Mouse (Mus musculus): ENCODE measurements around the gene Tpr. TPM values are rescaled to one million over a fixed set of nuclear protein-coding genes. Genes with fewer than 3 reads are reported as not detected.

The Tpr gene
- polyA plus RNA-seq, 1 experiment from 2014 or later, result 200 TPM

- Histone ChIP-seq H3K9ac (ENCODE audit: low read length) (no peak within 1 kb of the TSS), H3K36me3 (ENCODE audit: control insufficient read depth, insufficient read depth, low read length) (no peaks in the 10 kb centered on the region), H3K4me2 (ENCODE audit: low read depth, severe bottlenecking) (no peak within 1 kb of the TSS), H3K4me3 (ENCODE audit: low read depth, low read length) (no peak within 1 kb of the TSS), H3K27me3 (ENCODE audit: control insufficient read depth, insufficient read depth, low read length) (no peaks in the 10 kb centered on the region), H3K27ac (replicated peaks; ENCODE audit: low read depth, low read length) (no peak within 1 kb of the TSS), H3K9me3 (ENCODE audit: control insufficient read depth, low read length) (no peaks in the 10 kb centered on the region), H3K4me1 (ENCODE audit: control insufficient read depth, insufficient read depth, low read length) (no peaks in the 10 kb centered on the region)
- no peak for DNase-seq (ENCODE audit: low spot score)
- ATAC-seq (ENCODE audit: insufficient number of reproducible peaks, low FRiP score, low TSS enrichment, low read depth), result no peak
- 75% methylated on average over 3 of the region's 3 CpGs for WGBS
Observed at GRCm38 (mm10) chr1:150466132-150466531, 73.5 kb downstream of the Tpr start, which contains the start of gene Prg4. Gene Prg4, minus strand, starts transcription at chr1:150466165.

GRCm38 (mm10) chr1:150469992-150470391, 77.4 kb downstream of the Tpr start:
- no peak overlapping the region for H3K27ac ChIP-seq (replicated peaks; ENCODE audit: low read depth, low read length)
- ATAC-seq (ENCODE audit: insufficient number of reproducible peaks, low FRiP score, low TSS enrichment, low read depth) (no peak), DNase-seq (ENCODE audit: low spot score) (no peak)
- H3K27me3 ChIP-seq (ENCODE audit: control insufficient read depth, insufficient read depth, low read length), result no peaks in the 10 kb centered on the region
- WGBS, result 86% methylated on average over 3 of the region's 3 CpGs
- H3K4me1 ChIP-seq (ENCODE audit: control insufficient read depth, insufficient read depth, low read length), result no peaks in the 10 kb centered on the region
- H3K4me2 ChIP-seq (ENCODE audit: low read depth, severe bottlenecking), result no peak overlapping the region
- H3K9me3 ChIP-seq (ENCODE audit: control insufficient read depth, low read length), result no peaks in the 10 kb centered on the region
- no peak overlapping the region for H3K9ac ChIP-seq (ENCODE audit: low read length)
- H3K36me3 ChIP-seq (ENCODE audit: control insufficient read depth, insufficient read depth, low read length), result no peaks in the 10 kb centered on the region
- H3K4me3 ChIP-seq (ENCODE audit: low read depth, low read length), result no peak overlapping the region

GRCm38 (mm10) chr1:150472525-150472924, 79.9 kb downstream of the Tpr start:
- H3K36me3 ChIP-seq (ENCODE audit: control insufficient read depth, insufficient read depth, low read length), result no peaks in the 10 kb centered on the region
- ATAC-seq (ENCODE audit: insufficient number of reproducible peaks, low FRiP score, low TSS enrichment, low read depth), result no peak

GRCm38 (mm10) chr1:150480674-150481073, 88.0 kb downstream of the Tpr start:
- no peak overlapping the region for H3K4me2 ChIP-seq (ENCODE audit: low read depth, severe bottlenecking)
- H3K36me3 ChIP-seq (ENCODE audit: control insufficient read depth, insufficient read depth, low read length), result no peaks in the 10 kb centered on the region
- peaks cover 4% of the 10 kb centered on the region; the same call in 1 of the 2 replicates for H3K4me1 ChIP-seq (ENCODE audit: control insufficient read depth, insufficient read depth, low read length)
- no peak overlapping the region for H3K9ac ChIP-seq (ENCODE audit: low read length)
- no peak overlapping the region for H3K4me3 ChIP-seq (ENCODE audit: low read depth, low read length)
- H3K9me3 ChIP-seq (ENCODE audit: control insufficient read depth, low read length), result no peaks in the 10 kb centered on the region
- DNase-seq (ENCODE audit: low spot score), result peak; percentile 69
- H3K27me3 ChIP-seq (ENCODE audit: control insufficient read depth, insufficient read depth, low read length), result no peaks in the 10 kb centered on the region
- 2% methylated on average over 5 of the region's 5 CpGs for WGBS
- ATAC-seq (ENCODE audit: insufficient number of reproducible peaks, low FRiP score, low TSS enrichment, low read depth), result peak; percentile 88; the same call in 1 of the 2 replicates
- H3K27ac ChIP-seq (replicated peaks; ENCODE audit: low read depth, low read length), result no peak overlapping the region

More at GRCm38 (mm10) chr1:150472525-150472924, 79.9 kb downstream of the Tpr start:
- no peak for DNase-seq (ENCODE audit: low spot score)
- no peak overlapping the region for H3K4me2 ChIP-seq (ENCODE audit: low read depth, severe bottlenecking)
- H3K27ac ChIP-seq (replicated peaks; ENCODE audit: low read depth, low read length), result no peak overlapping the region
- 83% methylated on average over 7 of the region's 7 CpGs for WGBS
- H3K9me3 ChIP-seq (ENCODE audit: control insufficient read depth, low read length), result no peaks in the 10 kb centered on the region
- no peaks in the 10 kb centered on the region for H3K27me3 ChIP-seq (ENCODE audit: control insufficient read depth, insufficient read depth, low read length)
- H3K9ac ChIP-seq (ENCODE audit: low read length), result no peak overlapping the region
- H3K4me3 ChIP-seq (ENCODE audit: low read depth, low read length), result no peak overlapping the region
- 0 out of 2 replicates have a peak, but pooled peaks cover 4% of the 10 kb centered on the region for H3K4me1 ChIP-seq (ENCODE audit: control insufficient read depth, insufficient read depth, low read length)

GRCm38 (mm10) chr1:150489148-150489547, 96.5 kb downstream of the Tpr start:
- Histone ChIP-seq H3K4me2 (ENCODE audit: low read depth, severe bottlenecking) (no peak overlapping the region), H3K4me1 (ENCODE audit: control insufficient read depth, insufficient read depth, low read length) (no peaks in the 10 kb centered on the region), H3K27ac (replicated peaks; ENCODE audit: low read depth, low read length) (no peak overlapping the region), H3K9ac (ENCODE audit: low read length) (no peak overlapping the region), H3K27me3 (ENCODE audit: control insufficient read depth, insufficient read depth, low read length) (no peaks in the 10 kb centered on the region), H3K9me3 (ENCODE audit: control insufficient read depth, low read length) (no peaks in the 10 kb centered on the region), H3K36me3 (ENCODE audit: control insufficient read depth, insufficient read depth, low read length) (no peaks in the 10 kb centered on the region), H3K4me3 (ENCODE audit: low read depth, low read length) (no peak overlapping the region)
- DNase-seq (ENCODE audit: low spot score) (no peak), ATAC-seq (ENCODE audit: insufficient number of reproducible peaks, low FRiP score, low TSS enrichment, low read depth) (no peak)
- 81% methylated on average over 2 of the region's 2 CpGs for WGBS

- ATAC-seq (ENCODE audit: insufficient number of reproducible peaks, low FRiP score, low TSS enrichment, low read depth) (no peak), DNase-seq (ENCODE audit: low spot score) (no peak)
- Histone ChIP-seq H3K9me3 (ENCODE audit: control insufficient read depth, low read length) (no peaks in the 10 kb centered on the region; the same call in 1 of the 2 replicates), H3K4me1 (ENCODE audit: control insufficient read depth, insufficient read depth, low read length) (no peaks in the 10 kb centered on the region), H3K9ac (ENCODE audit: low read length) (no peak overlapping the region), H3K4me3 (ENCODE audit: low read depth, low read length) (no peak overlapping the region), H3K27me3 (ENCODE audit: control insufficient read depth, insufficient read depth, low read length) (no peaks in the 10 kb centered on the region), H3K36me3 (ENCODE audit: control insufficient read depth, insufficient read depth, low read length) (no peaks in the 10 kb centered on the region), H3K4me2 (ENCODE audit: low read depth, severe bottlenecking) (no peak overlapping the region), H3K27ac (replicated peaks; ENCODE audit: low read depth, low read length) (no peak overlapping the region)
- WGBS, result 78% methylated on average over 6 of the region's 6 CpGs
Observed at GRCm38 (mm10) chr1:150496626-150497302, 104.1 kb downstream of the Tpr start.

GRCm38 (mm10) chr1:150497690-150498089, 105.1 kb downstream of the Tpr start:
- DNase-seq (ENCODE audit: low spot score) (no peak), ATAC-seq (ENCODE audit: insufficient number of reproducible peaks, low FRiP score, low TSS enrichment, low read depth) (no peak)
- no peak overlapping the region for H3K9ac ChIP-seq (ENCODE audit: low read length)

GRCm38 (mm10) chr1:150498177-150498576, 105.5 kb downstream of the Tpr start:
- Histone ChIP-seq H3K27ac (replicated peaks; ENCODE audit: low read depth, low read length) (no peak overlapping the region), H3K36me3 (ENCODE audit: control insufficient read depth, insufficient read depth, low read length) (no peaks in the 10 kb centered on the region), H3K9me3 (ENCODE audit: control insufficient read depth, low read length) (no peaks in the 10 kb centered on the region; the same call in 1 of the 2 replicates), H3K4me3 (ENCODE audit: low read depth, low read length) (no peak overlapping the region), H3K4me1 (ENCODE audit: control insufficient read depth, insufficient read depth, low read length) (no peaks in the 10 kb centered on the region), H3K27me3 (ENCODE audit: control insufficient read depth, insufficient read depth, low read length) (no peaks in the 10 kb centered on the region), H3K4me2 (ENCODE audit: low read depth, severe bottlenecking) (no peak overlapping the region), H3K9ac (ENCODE audit: low read length) (no peak overlapping the region)
- DNase-seq (ENCODE audit: low spot score), result no peak
- 85% methylated on average over 2 of the region's 2 CpGs for WGBS
- no peak for ATAC-seq (ENCODE audit: insufficient number of reproducible peaks, low FRiP score, low TSS enrichment, low read depth)

More at GRCm38 (mm10) chr1:150497690-150498089, 105.1 kb downstream of the Tpr start:
- Histone ChIP-seq H3K27me3 (ENCODE audit: control insufficient read depth, insufficient read depth, low read length) (no peaks in the 10 kb centered on the region), H3K27ac (replicated peaks; ENCODE audit: low read depth, low read length) (no peak overlapping the region), H3K9me3 (ENCODE audit: control insufficient read depth, low read length) (no peaks in the 10 kb centered on the region; the same call in 1 of the 2 replicates), H3K36me3 (ENCODE audit: control insufficient read depth, insufficient read depth, low read length) (no peaks in the 10 kb centered on the region), H3K4me2 (ENCODE audit: low read depth, severe bottlenecking) (no peak overlapping the region), H3K4me3 (ENCODE audit: low read depth, low read length) (no peak overlapping the region), H3K4me1 (ENCODE audit: control insufficient read depth, insufficient read depth, low read length) (no peaks in the 10 kb centered on the region)
- WGBS, result 78% methylated on average over 2 of the region's 2 CpGs
